Mouse (Mus musculus) forebrain, embryonic 10.5 days (tissue): ENCODE data around the gene Slc30a9. TPM values are rescaled to one million over a fixed set of nuclear protein-coding genes. Genes with fewer than 3 reads are reported as not detected.

Experiments used
- DNase-seq: peaks from one replicate; pipeline ENCODE4 v3.0.0-alpha.2; 2017; ENCODE audit warnings: low spot score; ENCODE audit errors: extremely low spot score
- H3K27ac ChIP-seq: fragments of 300-500 bp; sonication (generic); 2 replicates; pipeline ENCODE4 v1.5.1; 2016; ENCODE audit warnings: mild to moderate bottlenecking
- H3K27me3 ChIP-seq: fragments of 300-500 bp; sonication (generic); 2 replicates; pipeline ENCODE4 v1.6.1; 2016; ENCODE audit warnings: mild to moderate bottlenecking; ENCODE audit not compliant: poor library complexity, severe bottlenecking
- H3K36me3 ChIP-seq: fragments of 300-500 bp; sonication (generic); replicated peaks from 2 replicates; pipeline ENCODE4 v1.6.1; 2016; ENCODE audit warnings: mild to moderate bottlenecking, moderate library complexity
- H3K4me1 ChIP-seq: fragments of 300-500 bp; sonication (generic); 2 replicates; pipeline ENCODE4 v1.6.1; 2016
- H3K4me3 ChIP-seq: fragments of 300-500 bp; sonication (generic); 2 replicates; pipeline ENCODE4 v1.5.1; 2016; ENCODE audit warnings: mild to moderate bottlenecking, moderate library complexity
- H3K9me3 ChIP-seq: fragments of 300-500 bp; sonication (generic); 2 replicates; pipeline ENCODE4 v1.6.1; 2016; ENCODE audit warnings: mild to moderate bottlenecking, moderate library complexity
- WGBS: fragments of 180-500 bp; shearing (Covaris S2); methylation state at CpG from one replicate; pipeline ENCODE4 v1.1.7; 2016; 5-methylcytosine and 5-hydroxymethylcytosine counted together
- polyA plus RNA-seq: library from polyadenylated mRNA; unstranded; fragments of >200 nt; fragmentation: Nextera tagmentation; extraction: Ambion mirVana; gene quantifications from 2 replicates; pipeline ENCODE4 v1.2.1, GENCODE M21; 2016

The Slc30a9 gene
- 85.4 and 87.5 TPM in 2 replicates for polyA plus RNA-seq

- under 1% methylated on average over 83 of the region's 83 CpGs for WGBS
- peak; percentile 92 for DNase-seq
- Histone ChIP-seq H3K4me1 (peaks cover 21% of the 10 kb centered on the region), H3K9me3 (no peaks in the 10 kb centered on the region), H3K36me3 (peaks cover 19% of the 10 kb centered on the region), H3K4me3 (peak within 1 kb of the TSS; percentile 99), H3K27ac (peak within 1 kb of the TSS; percentile 95), H3K27me3 (no peaks in the 10 kb centered on the region)
These were observed at the start of gene Slc30a9 for GRCm38 (mm10) chr5:67306698-67307521. Gene Slc30a9, plus strand, starts transcription at chr5:67306955.

GRCm38 (mm10) chr5:67258473-67258872, 48.3 kb upstream of the Slc30a9 start:
- WGBS: 89% methylated on average over 9 of the region's 9 CpGs
- no peak for DNase-seq
- no peaks in the 10 kb centered on the region for H3K9me3 ChIP-seq

GRCm38 (mm10) chr5:67260159-67260530, 46.6 kb upstream of the Slc30a9 start:
- Histone ChIP-seq H3K4me3 (peak overlapping the region; percentile 77), H3K27ac (peak overlapping the region; percentile 92), H3K4me1 (peaks cover 18% of the 10 kb centered on the region), H3K36me3 (peaks cover 30% of the 10 kb centered on the region), H3K27me3 (no peaks in the 10 kb centered on the region), H3K9me3 (no peaks in the 10 kb centered on the region)
- under 1% methylated on average over 9 of the region's 9 CpGs for WGBS
- DNase-seq: no peak

More at GRCm38 (mm10) chr5:67258473-67258872, 48.3 kb upstream of the Slc30a9 start:
- Histone ChIP-seq H3K4me1 (peaks cover 18% of the 10 kb centered on the region), H3K27ac (no peak overlapping the region), H3K36me3 (peaks cover 14% of the 10 kb centered on the region), H3K4me3 (no peak overlapping the region), H3K27me3 (no peaks in the 10 kb centered on the region)

- H3K36me3 ChIP-seq: peaks cover 36% of the 10 kb centered on the region
- no peaks in the 10 kb centered on the region for H3K9me3 ChIP-seq
- peak within 1 kb of the TSS; percentile 92 for H3K27ac ChIP-seq
- H3K4me3 ChIP-seq: peak within 1 kb of the TSS; percentile 77
- H3K4me1 ChIP-seq: peaks cover 18% of the 10 kb centered on the region
- WGBS: under 1% methylated on average over 67 of the region's 67 CpGs
- H3K27me3 ChIP-seq: no peaks in the 10 kb centered on the region
- peak; percentile 92 for DNase-seq
These were observed 46.0 kb upstream of the Slc30a9 start, which contains the start of gene Tmem33 for GRCm38 (mm10) chr5:67260531-67261371. Gene Tmem33, plus strand, starts transcription at chr5:67260565.

GRCm38 (mm10) chr5:67262964-67263363, 43.8 kb upstream of the Slc30a9 start:
- Histone ChIP-seq H3K4me1 (peaks cover 18% of the 10 kb centered on the region), H3K9me3 (no peaks in the 10 kb centered on the region), H3K27ac (no peak overlapping the region), H3K36me3 (peaks cover 59% of the 10 kb centered on the region), H3K27me3 (no peaks in the 10 kb centered on the region), H3K4me3 (no peak overlapping the region)
- 93% methylated on average over 7 of the region's 7 CpGs for WGBS
- DNase-seq: no peak

- Histone ChIP-seq H3K4me1 (peaks cover 12% of the 10 kb centered on the region), H3K4me3 (no peak overlapping the region), H3K36me3 (peaks cover 75% of the 10 kb centered on the region), H3K27me3 (no peaks in the 10 kb centered on the region), H3K9me3 (no peaks in the 10 kb centered on the region), H3K27ac (no peak overlapping the region)
- no peak for DNase-seq
- WGBS: 93% methylated on average over 1 of the region's 1 CpGs
These were observed 40.6 kb upstream of the Slc30a9 start for GRCm38 (mm10) chr5:67266106-67266505.

GRCm38 (mm10) chr5:67269309-67269708, 37.4 kb upstream of the Slc30a9 start:
- Histone ChIP-seq H3K4me1 (no peaks in the 10 kb centered on the region), H3K27me3 (no peaks in the 10 kb centered on the region), H3K27ac (no peak overlapping the region), H3K36me3 (peaks cover 53% of the 10 kb centered on the region), H3K4me3 (no peak overlapping the region), H3K9me3 (no peaks in the 10 kb centered on the region)
- DNase-seq: no peak
- 94% methylated on average over 8 of the region's 8 CpGs for WGBS

- WGBS: 95% methylated on average over 9 of the region's 9 CpGs
- Histone ChIP-seq H3K4me1 (no peaks in the 10 kb centered on the region), H3K9me3 (no peaks in the 10 kb centered on the region), H3K4me3 (no peak overlapping the region), H3K27me3 (no peaks in the 10 kb centered on the region), H3K27ac (no peak overlapping the region), H3K36me3 (peaks cover 70% of the 10 kb centered on the region)
- DNase-seq: no peak
These were observed 27.3 kb upstream of the Slc30a9 start for GRCm38 (mm10) chr5:67279407-67279806.

- H3K4me3 ChIP-seq: no peak overlapping the region
- no peaks in the 10 kb centered on the region for H3K9me3 ChIP-seq
These were observed 26.9 kb upstream of the Slc30a9 start for GRCm38 (mm10) chr5:67279840-67280239.

GRCm38 (mm10) chr5:67280400-67280799, 26.4 kb upstream of the Slc30a9 start:
- no peak overlapping the region for H3K4me3 ChIP-seq
- no peak for DNase-seq
- H3K4me1 ChIP-seq: no peaks in the 10 kb centered on the region
- H3K9me3 ChIP-seq: no peaks in the 10 kb centered on the region
- H3K36me3 ChIP-seq: peaks cover 80% of the 10 kb centered on the region
- 95% methylated on average over 4 of the region's 4 CpGs for WGBS
- H3K27ac ChIP-seq: no peak overlapping the region
- no peaks in the 10 kb centered on the region for H3K27me3 ChIP-seq

More at GRCm38 (mm10) chr5:67279840-67280239, 26.9 kb upstream of the Slc30a9 start:
- DNase-seq: no peak
- Histone ChIP-seq H3K27ac (no peak overlapping the region), H3K4me1 (no peaks in the 10 kb centered on the region), H3K27me3 (no peaks in the 10 kb centered on the region), H3K36me3 (peaks cover 74% of the 10 kb centered on the region)
- WGBS: 95% methylated on average over 4 of the region's 4 CpGs

- Histone ChIP-seq H3K4me1 (no peaks in the 10 kb centered on the region), H3K27me3 (no peaks in the 10 kb centered on the region), H3K9me3 (no peaks in the 10 kb centered on the region), H3K4me3 (no peak overlapping the region), H3K27ac (no peak overlapping the region), H3K36me3 (peaks cover 42% of the 10 kb centered on the region)
- DNase-seq: no peak
- WGBS: 89% methylated on average over 3 of the region's 3 CpGs
These were observed 11.7 kb upstream of the Slc30a9 start for GRCm38 (mm10) chr5:67295029-67295428.

GRCm38 (mm10) chr5:67295682-67296081, 11.1 kb upstream of the Slc30a9 start:
- Histone ChIP-seq H3K4me1 (no peaks in the 10 kb centered on the region), H3K27ac (no peak overlapping the region), H3K36me3 (peaks cover 37% of the 10 kb centered on the region), H3K27me3 (no peaks in the 10 kb centered on the region), H3K4me3 (no peak overlapping the region), H3K9me3 (no peaks in the 10 kb centered on the region)
- no peak for DNase-seq
- 87% methylated on average over 6 of the region's 6 CpGs for WGBS

- peaks cover 34% of the 10 kb centered on the region for H3K36me3 ChIP-seq
- 97% methylated on average over 1 of the region's 1 CpGs for WGBS
- no peaks in the 10 kb centered on the region for H3K4me1 ChIP-seq
- DNase-seq: no peak
- H3K27me3 ChIP-seq: no peaks in the 10 kb centered on the region
- no peak overlapping the region for H3K4me3 ChIP-seq
- H3K27ac ChIP-seq: no peak overlapping the region
- no peaks in the 10 kb centered on the region for H3K9me3 ChIP-seq
These were observed 10.6 kb upstream of the Slc30a9 start for GRCm38 (mm10) chr5:67296171-67296570.
